Mouse (Mus musculus) adrenal gland, adult 18-20 months (tissue): ENCODE measurements at regions not wholly inside any gene's neighbourhood (a gene's known extent, or its start where the extent isn't known, plus 50 kb on each side); places are given as distances from the start of the nearest gene placed in this dataset.

Experiments
- DNase-seq, 2 experiments: peaks; one replicate each; pipeline ENCODE4 v3.0.0; 2021 to 2022; ENCODE audit warnings: low spot score in 2 of 2

DNA sequence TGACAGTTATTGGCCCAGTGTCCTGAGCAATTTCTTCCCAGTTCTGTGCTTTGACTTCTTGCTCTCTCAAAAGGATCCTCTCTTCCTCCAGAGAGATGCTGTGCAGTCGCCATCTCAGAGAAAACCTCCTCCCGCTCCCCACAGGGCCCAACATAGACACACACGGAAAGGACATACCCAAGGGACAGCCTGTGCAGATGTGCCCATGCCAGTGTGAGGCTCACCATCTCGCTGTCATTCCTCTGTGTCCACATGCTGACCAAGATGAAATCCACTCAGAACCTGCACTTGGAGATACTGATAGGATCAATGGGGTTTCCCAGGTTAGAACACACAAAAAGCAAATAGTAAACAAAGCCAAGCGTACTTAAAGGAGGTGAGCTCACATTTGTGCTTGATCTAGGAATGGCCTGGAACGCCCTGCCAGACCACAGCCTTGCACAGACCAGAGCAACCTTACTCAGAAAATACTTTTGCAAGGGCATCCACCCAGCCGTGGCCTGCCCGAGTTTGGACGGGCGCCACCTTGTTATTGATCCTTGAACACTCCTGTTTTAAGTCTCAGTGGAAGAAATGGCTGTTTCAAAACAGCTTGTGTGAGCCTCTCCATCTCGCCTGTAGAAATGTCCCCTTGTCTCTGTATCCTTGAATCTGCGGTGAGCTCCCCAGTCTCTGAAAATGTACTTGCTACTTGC, 131.7 kb downstream of the Ndufa10 start:
- no peak for DNase-seq

DNA sequence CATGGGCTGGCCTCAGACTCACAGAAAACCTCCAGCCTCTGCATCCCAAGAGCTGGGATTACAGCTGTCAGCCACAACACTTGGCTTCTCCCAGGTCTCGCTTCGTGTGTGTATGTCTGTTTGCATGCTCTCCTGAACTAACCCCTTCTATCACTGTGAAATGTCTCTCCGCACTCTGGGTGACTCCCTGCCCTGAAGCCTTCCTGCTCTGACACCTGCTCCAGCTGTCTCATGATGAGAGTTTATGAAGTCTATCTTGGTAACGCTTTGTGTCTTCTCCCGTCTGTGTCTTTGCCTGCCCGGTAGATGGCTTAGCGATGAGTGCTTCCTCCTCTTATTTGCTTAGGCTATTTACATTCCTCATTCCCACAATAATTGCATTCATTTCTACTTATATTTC, 133.0 kb downstream of the Ndufa10 start:
- no peak for DNase-seq

DNA sequence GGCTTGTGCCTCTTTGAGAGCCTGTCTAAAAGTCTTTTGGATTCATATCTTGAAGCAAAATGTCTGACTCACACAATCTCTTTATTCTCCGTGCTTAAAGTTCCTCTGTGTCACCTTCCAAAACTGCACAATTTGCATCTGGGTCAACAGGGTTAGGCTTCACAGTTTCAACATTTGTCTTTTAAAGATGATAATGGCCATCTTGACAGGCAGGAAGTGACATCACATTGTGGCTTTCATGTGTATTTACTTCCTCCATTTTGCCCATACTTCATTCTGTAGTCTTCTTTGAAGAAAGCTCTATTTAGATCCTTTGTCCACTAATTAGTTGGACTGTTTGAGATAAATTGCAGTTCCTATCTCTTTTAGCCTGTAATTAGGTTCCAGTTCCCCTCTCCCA, 135.1 kb downstream of the Ndufa10 start:
- no peak for DNase-seq

DNA sequence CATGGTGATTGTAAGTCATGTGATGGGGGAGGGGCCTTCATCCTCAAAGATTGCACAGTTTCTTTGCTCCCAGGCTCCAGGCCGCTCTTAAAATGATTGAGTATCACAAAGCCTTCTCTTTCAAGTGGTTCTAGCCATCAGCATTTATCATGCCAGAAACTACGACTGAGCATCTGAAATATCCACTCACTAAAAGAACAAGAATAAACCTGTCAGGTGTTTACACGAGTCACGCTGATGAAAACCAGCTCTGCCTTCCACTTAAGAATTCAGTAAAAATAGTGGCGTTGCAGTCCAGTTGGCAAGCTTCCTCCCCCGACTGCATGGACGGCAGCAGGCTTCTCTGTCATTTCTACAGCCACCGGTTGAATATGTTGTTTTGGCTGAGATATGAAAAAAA, 136.2 kb downstream of the Ndufa10 start:
- no peak for DNase-seq

DNA sequence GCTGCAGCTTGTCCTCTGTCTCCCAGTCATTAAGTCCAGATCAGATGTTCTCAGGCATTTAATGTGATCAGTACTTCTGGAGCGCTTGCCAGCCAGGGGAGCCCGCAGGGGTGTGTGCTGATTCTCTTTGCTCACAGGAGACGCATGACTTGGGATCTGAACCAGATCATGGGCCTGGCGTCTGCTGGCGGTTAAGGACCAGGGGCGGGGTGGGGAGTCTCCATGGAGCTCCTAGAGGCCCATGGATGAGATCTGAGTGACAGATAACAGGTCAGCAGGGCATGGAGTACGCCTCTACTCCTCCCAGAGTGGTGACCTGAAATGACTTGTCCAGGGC, 136.7 kb upstream of the Hdac4 start:
- DNase-seq: no peak

DNA sequence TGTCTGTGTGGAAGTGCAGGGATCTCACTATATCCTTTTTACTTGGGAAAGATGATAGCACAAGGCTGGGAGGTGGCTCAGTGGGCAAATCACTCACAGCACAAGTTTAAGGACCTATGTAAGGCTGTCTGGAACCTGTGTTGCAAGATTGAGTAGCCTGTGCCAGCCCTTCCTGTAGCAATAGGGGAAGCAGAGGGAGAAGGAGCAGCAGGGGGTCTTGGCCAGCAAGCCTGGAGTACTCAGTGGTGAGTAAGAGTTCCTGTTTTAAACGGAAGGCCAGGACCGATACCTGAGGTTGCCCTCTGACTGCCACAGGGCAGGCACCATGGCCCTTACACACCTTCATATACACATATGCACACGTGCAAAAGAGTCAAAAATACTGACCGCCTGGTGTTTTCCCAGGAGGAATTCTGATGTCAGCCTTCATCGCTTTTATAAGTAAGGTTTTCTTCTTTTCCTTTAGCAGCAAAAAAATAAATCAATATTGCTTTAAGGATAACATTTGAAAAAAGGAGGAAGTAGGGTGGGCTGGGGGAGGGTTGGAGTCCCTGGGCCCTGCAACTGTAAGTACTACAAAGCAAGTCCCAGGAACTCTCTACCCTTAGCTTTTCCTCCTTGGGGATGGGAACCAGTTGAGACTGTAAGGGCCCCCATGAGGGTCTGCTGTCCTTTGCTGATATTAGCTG, 136.2 kb upstream of the Hdac4 start:
- no peak for DNase-seq

DNA sequence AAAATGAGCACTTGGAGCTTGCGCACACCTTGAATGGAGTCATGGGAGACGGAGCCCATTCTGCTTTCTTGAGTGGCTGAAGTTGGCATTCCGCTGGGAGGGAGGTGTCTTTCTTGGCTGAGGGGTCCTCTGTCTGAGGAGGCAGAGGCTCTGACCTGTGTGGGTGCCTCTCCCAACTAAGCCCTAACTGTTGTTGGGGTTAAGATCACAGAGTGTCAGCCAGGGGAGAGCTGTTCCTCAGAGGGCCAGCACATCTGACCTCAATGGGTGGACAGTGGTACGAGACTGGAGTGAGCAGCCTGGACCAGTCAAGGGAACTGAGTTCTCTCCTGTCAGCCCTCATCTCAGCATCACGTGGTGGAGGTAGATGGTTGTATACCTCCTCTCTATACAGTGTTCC, 134.7 kb upstream of the Hdac4 start:
- DNase-seq: no peak

DNA sequence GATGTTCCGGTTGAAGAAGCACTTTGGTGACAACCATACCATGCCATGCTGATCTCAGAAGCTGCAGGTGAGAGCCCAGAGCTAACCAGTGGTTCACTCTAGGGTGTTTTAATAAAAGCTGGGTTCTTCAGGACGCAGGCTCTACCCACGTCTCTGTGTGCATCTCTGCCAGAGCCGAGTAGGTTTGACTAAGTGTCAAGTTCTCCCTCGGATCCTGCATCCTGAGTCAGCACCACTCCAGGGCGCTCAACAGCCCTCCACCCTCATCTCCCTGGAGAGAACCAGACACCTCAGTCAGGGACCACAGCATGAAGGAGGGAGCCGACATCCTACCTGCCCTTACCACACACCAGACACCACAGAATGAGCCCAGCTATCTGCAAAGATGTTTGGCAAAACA, 134.0 kb upstream of the Hdac4 start:
- DNase-seq: no peak

DNA sequence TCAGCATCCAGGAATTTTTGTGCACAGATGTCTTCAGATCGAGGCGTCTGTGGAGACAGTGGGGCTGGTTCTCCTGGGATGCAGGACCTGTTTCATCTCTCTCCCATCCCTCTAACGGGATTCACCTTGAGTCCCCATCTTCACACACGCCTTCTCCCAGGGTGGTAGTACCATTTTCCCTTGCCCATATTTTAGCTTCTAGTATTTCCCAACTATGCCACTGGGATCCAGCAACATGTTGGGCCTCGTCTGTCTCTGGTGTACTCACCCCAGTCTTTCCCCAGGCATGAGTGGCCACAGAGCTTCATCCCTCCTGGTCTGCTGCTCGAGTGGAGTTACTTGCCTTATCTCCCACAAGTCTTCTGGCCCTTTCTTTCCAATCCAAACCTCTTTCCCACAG, 131.6 kb upstream of the Hdac4 start:
- DNase-seq: no peak

DNA sequence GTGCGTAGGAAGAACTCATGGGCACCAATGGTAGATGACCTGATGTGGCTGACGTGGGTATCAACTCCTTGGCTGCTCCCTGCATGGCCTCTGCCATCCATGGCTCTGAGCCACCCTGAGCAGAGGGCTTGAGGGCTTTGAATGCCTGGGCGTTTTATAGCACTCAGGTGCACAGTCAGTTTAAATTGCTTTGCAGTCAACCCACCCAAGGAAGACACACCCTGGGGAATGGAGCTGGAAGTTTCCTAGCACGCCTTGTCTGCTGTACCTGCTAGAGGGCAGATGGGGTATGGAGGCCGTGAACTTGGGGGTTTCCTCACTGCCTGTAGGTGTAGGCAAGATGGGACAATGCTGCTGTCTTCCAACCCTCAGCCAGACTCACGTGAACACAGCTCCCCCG, 129.8 kb upstream of the Hdac4 start:
- DNase-seq: no peak

DNA sequence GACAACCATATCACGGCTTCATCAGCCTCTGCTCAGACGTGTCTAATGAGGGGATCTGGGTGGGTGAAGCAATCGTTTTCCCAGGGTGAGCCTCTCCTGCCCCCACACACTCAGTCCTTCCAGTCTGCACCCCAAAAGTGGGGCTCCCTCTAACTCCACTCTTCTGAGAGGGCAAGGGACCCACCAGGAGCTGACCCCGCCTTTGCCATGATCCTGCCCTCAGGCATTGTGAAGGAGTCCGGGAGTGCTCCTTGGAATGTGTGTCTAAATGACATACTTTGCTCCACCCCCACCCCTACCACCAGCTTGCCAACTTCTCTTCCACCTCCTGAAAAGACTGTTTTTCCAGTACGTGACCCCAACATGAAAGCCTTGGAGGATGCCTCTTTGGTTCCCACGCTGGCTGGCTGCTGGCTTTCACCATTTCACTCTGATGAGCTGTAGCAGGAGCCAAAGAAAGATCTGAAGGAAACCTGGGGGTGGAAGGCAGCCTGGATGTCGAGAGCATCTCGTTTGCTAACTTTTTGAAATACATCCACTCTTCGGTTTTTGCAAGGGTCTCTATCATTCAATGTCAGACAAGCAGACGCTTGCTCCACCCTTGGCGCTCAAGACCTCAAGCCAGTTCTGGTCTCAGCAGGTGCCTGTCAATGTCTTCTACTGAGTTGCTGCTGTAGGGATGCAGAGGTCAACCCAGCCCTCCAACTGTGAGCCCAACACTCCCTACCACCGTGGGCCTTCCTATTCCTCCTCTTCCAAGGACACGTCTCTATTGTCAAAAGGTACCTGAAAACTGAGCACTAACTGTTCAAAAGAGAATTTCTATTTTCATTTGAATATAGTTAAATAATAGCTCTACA, 128.8 kb upstream of the Hdac4 start:
- DNase-seq: no peak

DNA sequence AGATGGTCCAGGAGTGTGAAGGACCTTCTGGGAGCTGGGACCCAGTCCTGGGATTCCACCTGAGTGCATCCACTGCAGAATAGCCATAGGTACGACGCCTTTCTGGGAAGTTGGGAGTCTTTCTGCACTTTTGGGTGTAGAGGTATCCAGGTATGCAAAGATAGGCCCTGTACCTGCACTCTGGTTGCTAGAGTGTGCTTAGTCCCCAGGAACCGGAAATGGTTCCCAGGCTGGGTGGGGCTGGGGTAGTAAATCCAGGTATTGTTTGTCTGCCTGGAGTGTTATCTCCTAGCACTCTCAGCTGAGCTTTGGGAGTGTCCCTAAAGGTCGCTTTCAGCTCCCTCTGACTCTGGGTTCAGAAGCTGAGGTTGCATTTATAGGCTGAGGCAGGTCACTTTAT, 121.6 kb upstream of the Hdac4 start:
- DNase-seq: no peak

DNA sequence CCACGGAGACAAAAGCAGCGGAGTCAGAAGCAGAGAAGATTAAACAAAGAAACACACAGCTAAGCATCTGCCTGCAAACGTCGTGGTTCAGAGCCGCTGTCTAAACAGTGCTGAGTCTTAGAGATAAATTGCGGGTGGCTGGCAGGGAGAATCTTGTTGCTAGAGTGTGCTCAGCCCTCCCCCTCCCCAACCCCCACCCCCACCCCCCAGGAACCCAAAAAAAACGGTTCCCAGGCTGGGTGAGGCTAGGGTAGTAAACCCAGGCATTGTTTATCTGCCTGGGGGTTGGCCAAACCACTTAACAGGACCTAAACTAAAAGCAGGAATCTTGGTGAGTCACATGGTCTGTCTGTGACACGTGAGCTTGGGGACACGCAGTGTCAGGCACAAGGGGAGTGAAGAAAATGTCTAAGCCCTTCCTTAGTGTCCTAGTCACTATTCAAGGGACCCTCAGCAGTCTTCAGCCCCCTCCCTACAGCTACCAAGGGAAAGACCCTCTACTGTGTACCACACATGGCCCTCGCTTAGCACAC, 120.8 kb upstream of the Hdac4 start:
- no peak for DNase-seq

DNA sequence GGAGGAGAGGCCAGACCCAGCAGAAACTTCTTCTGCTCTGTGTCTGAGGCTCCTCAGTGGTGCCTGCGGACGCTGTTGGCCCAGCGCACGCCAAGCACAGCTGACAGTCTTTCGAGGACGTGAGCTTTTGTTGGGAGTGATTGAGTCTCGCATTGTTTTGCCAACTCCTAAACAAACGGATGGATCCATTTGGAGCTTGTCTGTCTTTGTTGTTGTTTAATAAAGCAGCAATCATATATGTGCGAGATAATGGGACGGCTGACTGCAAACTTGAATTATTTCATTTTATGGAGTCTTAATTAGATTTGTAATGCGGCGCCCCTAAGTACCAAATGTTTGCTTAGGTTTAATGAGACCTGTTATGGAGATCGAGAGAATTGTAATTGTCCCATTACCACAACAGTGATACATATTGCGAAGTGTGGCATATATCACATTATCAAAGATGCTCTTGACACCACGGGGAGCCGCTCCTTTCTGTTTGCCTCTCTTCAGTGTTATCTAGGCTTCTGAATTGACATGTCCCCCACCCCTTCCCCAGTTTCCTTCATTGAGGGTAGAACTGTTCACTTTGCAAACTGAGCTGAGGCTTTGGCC, 117.6 kb upstream of the Hdac4 start:
- DNase-seq: no peak

DNA sequence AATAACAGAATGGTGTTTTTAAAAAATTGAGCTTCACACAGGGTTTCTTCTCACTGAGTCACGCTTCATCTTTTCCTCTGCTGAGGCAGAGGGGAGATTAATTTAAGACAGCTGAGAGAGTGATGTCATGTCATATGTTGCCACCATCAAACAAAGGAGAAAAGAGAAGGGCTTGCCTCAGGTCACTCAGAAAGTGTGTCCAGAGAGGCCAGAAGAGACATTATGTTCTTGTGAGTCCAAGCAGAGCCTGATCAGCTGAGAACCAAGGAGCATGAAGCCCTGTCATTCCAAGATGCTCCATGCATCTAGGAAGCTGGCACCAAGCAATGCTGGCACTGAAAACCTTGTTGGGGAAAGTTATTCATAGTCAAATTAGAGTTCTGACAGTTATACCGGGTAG, 114.4 kb upstream of the Hdac4 start:
- DNase-seq: no peak

DNA sequence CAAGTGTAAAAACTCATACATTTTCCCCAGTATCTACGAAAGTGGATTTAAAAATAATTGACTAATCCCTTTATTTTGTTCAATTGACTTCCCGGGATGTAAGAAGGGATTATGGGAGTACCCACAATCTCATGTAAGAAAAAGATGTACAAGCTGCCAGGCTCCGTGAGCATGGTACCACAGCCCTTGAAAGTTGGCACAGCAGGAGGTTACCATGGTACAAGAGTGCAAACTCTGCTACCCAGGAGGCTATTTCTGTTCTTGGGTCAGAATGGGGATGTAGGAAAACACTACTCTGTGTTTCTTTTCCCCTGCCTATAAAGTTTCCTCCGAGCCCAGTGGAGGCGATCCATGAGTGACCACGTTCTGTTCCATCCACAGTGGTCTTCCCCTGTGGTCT, 113.9 kb upstream of the Hdac4 start:
- DNase-seq: no peak

DNA sequence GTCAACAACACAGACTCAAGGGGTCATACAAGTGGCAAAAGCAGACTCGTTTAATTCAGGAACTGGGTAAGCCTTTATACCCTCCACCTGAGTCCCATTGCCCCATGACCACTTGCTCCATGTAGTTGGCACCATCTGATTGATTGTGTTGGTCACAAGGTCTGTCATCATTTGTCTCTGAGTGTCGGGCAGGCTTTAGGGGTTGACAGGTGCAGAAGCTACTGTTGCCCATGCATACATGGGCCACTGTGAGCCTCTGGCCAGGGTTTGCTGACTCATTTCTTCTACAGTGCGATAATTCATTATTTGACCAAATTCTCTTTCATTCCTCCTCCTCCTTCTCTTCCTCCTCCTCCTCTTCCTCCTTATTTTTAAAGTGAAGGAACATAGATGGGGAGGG, 113.0 kb upstream of the Hdac4 start:
- no peak for DNase-seq

DNA sequence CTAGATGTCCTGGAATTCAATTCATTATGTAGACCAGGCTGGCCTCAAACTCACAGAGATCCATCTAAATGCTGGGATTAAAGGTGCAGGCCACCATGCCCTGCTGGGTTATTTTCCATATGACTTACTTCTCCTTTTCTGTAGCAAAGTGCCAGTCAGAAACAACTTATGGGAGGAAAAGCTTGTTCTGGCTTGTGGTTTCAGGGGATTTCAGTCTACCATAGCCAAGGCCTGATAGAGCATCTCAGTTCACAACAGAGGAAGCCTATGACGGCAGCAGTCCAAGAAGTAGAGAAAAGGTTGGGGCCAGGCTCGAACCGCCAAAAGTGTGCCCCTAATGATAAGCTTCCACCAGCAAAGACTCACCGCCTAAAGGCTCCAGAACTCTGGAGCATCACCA, 110.5 kb upstream of the Hdac4 start:
- no peak for DNase-seq

DNA sequence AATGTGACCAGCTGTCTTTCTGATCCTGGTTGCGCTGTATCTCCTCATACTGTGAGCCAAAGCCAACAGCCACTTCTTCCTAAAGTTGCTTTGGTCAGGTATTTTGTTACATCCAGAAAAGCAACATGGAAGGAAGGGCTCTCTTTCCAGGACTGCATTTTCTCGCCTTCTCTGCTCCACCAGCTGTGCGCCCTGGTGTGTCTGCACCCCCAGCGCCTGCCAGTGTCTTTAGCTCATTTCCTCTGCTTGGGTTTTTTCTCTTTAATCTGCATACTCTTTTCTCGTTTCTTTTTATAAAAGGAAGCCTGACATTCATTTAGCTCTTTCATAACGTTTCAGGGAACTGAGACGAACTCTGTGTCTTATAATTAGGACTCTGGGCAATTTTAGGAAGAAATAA, 103.5 kb upstream of the Hdac4 start:
- no peak for DNase-seq

DNA sequence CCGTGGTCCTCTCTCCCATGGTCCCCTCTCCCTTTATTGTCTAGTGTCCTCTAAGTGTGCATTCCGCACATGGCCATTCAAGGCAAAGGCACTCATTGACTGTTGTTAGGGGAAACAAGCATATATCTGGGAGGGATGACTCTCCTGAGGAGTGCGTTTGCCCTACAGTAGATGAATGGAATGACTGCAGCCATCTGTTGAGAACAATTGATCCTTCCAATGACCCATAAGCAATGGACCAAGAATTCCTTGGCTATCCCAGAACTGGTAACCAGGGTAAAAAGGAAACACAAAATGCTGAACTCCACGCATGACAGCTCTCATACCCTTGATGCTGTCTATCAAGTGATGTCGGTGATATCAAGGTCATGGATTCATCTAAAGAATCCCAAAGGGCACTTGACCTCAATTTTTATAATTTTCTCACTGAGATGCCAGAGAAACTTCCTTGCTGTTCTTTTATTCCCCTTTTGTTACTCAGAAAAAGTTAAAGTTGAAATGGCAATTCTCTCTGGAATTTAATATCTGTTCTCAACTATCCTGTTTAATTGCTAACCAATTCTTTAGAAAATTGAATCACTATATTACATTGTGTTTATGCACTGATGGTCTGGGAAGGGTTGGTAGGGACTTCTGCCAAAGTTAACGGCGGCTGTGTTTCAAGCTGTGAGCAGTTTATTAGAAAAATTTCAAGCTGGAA, 97.3 kb upstream of the Hdac4 start:
- no peak for DNase-seq

DNA sequence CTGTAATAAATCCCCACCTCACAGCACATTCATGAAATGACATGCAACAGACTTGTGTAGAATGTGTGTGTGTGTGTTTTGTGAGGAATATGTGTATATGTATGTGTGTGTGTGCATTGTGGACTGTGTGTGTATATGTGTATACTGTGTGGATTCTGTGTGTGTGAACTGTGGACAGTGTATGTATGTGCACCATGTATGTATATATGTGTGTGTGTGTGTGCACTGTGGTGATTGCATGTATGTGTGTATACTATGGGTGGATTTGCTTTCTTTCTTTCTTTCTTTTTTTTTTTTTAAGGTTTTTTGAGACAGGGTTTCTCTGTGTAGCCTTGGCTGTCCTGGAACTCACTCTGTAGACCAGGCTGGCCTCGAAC, 91.5 kb upstream of the Hdac4 start:
- DNase-seq: no peak
